Mouse (Mus musculus) brown adipose tissue, adult 24 weeks (tissue): ENCODE results near the gene Mybbp1a. TPM values are rescaled to one million over a fixed set of nuclear protein-coding genes. Genes with fewer than 3 reads are reported as not detected.
A peak's percentile ranks its signal among the peaks of the same experiment; 100 is the strongest.

Experiments used
- H3K27ac ChIP-seq: fragments of 200-500 bp; replicated peaks from 2 replicates; pipeline ENCODE4 v1.5.1; 2012; ENCODE audit warnings: low read depth, mild to moderate bottlenecking, low read length
- H3K4me1 ChIP-seq: fragments of 200-500 bp; 2 replicates; pipeline ENCODE4 v1.6.1; 2012; ENCODE audit warnings: low read length, mixed read lengths; ENCODE audit not compliant: control insufficient read depth, insufficient read depth, insufficient read length
- H3K4me3 ChIP-seq: fragments of 200-500 bp; 2 replicates; pipeline ENCODE4 v1.5.1; 2012; ENCODE audit warnings: low read depth, mild to moderate bottlenecking, low read length, moderate library complexity; ENCODE audit not compliant: insufficient read depth
- polyA plus RNA-seq: library from polyadenylated mRNA; stranded (reverse); fragments of >200 nt; gene quantifications from 2 replicates; pipeline ENCODE4 v1.2.4, GENCODE M21; 2012; ENCODE audit not compliant: missing spikeins, insufficient read depth, insufficient read length

Gene Mybbp1a
- 23.2 and 24.3 TPM in 2 replicates for polyA plus RNA-seq

DNA sequence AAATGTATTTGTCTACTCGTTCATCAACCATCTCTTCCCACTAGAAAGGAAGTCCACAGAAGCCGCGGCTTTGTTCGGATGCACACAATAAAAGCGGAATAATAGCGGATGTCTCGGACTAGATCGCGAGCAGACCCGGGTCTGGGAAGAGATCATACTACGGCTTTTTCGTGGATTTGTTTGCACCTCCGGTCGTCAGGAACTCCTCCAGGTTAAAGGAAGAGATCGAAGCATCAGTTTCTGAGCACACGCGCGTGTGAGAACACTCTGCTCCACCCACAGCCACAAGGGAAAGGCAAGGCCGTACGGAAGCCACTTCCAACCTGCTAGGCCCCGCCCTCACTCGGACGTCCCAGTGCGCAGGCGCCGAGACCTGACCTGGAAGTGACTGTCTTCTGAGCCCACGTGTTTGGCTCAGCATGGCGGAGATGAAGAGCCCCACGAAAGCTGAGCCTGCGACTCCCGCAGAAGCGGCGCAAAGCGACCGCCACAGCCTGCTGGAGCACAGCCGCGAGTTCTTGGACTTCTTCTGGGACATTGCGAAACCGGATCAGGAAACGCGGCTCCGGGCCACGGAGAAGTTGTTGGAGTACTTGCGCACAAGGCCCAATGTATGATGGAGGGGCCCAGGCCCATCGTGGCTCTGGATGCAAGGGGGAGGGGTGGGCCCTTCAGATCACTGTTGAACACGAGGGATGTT lies at the start of gene Mybbp1a:
Gene Mybbp1a, plus strand, starts transcription at position 391 of the 700 bp plus-strand sequence.
- peak within 1 kb of the TSS; percentile 79 for H3K4me3 ChIP-seq
- H3K27ac ChIP-seq, result peak within 1 kb of the TSS; percentile 81
- H3K4me1 ChIP-seq, result peaks cover 8% of the 10 kb centered on the region; the same call in 1 of the 2 replicates

GRCm38 (mm10) chr11:72393243-72393642 lies 47.9 kb upstream of the Mybbp1a start:
- Histone ChIP-seq H3K27ac (no peak overlapping the region), H3K4me3 (no peak overlapping the region), H3K4me1 (peaks cover 12% of the 10 kb centered on the region)

- Histone ChIP-seq H3K4me3 (no peak overlapping the region), H3K4me1 (peaks cover 12% of the 10 kb centered on the region), H3K27ac (peak overlapping the region; percentile 28; the same call in 1 of the 2 replicates)
These were observed 47.5 kb upstream of the Mybbp1a start for GRCm38 (mm10) chr11:72393669-72394068.

- no peak overlapping the region for H3K4me3 ChIP-seq
- peaks cover 12% of the 10 kb centered on the region for H3K4me1 ChIP-seq
- H3K27ac ChIP-seq, result no peak overlapping the region; the same call in 1 of the 2 replicates
These were observed 46.5 kb upstream of the Mybbp1a start for GRCm38 (mm10) chr11:72394694-72395093.

GRCm38 (mm10) chr11:72395652-72396051 lies 45.5 kb upstream of the Mybbp1a start:
- H3K4me3 ChIP-seq, result no peak overlapping the region
- peak overlapping the region; percentile 92; the same call in 1 of the 2 replicates for H3K27ac ChIP-seq
- H3K4me1 ChIP-seq, result peaks cover 12% of the 10 kb centered on the region

DNA sequence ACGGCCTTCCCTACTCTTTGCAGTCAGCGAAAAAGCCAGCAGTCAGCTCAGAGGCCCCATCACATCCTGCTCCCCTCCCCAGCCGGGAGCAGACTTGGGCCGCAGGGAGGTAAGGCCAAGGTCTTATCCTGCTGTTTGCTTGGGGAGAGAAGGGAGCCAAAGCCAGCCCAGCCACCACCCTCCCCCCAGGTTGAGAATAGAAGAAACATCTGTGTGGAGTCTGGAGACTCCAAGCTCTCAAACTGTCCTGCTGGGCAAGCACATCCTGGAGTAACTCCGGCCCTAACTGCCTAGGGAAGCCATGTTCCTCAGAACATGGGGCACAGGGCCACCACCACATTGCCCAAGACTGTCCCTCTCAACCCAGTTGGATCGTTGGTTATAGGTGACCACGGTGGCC lies 44.5 kb upstream of the Mybbp1a start:
- H3K27ac ChIP-seq, result peak overlapping the region; percentile 92
- H3K4me1 ChIP-seq, result peaks cover 16% of the 10 kb centered on the region
- H3K4me3 ChIP-seq, result no peak overlapping the region

GRCm38 (mm10) chr11:72397072-72397471 lies 44.1 kb upstream of the Mybbp1a start:
- H3K4me1 ChIP-seq, result peaks cover 17% of the 10 kb centered on the region
- no peak overlapping the region for H3K4me3 ChIP-seq
- peak overlapping the region; percentile 92 for H3K27ac ChIP-seq

DNA sequence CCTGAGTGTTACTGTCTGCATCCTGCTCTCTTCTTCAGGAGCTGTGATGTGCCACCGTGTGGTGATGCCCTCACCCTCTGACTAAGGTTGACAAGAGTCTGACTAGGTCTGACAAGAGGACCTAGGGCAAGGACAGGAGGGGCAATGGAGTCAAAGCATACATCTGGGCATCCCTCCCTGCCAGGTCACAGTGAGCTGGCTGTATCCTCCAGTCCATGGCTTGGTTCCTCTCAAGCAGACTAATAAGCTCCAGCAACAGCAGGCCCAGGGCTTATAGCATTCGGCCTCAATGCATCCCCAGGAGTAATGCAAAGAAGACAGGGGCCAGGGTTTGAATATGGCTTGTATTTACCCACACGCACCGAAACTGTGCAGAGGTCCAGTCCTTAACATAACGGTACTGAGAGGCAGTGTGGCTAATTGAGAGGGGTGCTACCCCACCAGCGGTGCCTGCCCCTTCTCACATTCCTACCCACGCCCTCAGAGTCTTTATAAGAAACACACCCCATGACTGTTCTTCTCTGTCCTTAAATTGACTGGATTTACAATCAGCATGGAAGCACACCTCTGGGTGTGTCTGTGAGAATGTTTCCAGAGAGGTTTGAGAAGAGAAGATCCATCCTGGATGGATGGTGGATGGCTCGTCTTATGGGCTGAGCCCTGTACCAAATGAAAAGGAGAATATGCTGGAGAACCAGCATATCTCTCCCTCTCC lies 43.2 kb upstream of the Mybbp1a start:
- 0 out of 2 replicates have a peak overlapping the region, but pooled peaks have one; percentile 6 for H3K27ac ChIP-seq
- peaks cover 18% of the 10 kb centered on the region for H3K4me1 ChIP-seq
- no peak overlapping the region for H3K4me3 ChIP-seq

- Histone ChIP-seq H3K27ac (no peak overlapping the region), H3K4me3 (no peak overlapping the region), H3K4me1 (peaks cover 22% of the 10 kb centered on the region)
These were observed 40.1 kb upstream of the Mybbp1a start for GRCm38 (mm10) chr11:72401068-72401467.

DNA sequence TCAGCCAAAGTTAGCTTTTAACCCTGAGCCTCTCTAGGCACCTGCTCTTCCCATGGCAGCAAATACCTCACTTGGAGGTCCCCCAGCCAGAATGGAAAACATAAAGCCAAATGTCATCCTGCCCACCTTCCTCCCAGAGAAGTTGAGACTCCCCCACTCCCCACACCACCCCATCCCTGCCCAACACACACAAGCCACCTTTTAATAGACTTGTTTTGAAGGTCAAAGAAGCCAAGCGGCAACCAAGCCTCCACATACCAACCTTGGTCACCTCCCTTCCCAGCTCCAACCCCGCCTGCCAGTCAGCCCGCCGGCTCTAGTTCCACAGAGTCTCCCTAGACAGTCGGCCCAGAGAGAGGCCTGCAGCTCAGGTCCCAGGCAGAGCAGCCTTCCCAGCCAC lies 39.1 kb upstream of the Mybbp1a start:
- peaks cover 17% of the 10 kb centered on the region for H3K4me1 ChIP-seq
- H3K27ac ChIP-seq, result no peak overlapping the region
- H3K4me3 ChIP-seq, result no peak overlapping the region

- Histone ChIP-seq H3K4me1 (peaks cover 12% of the 10 kb centered on the region), H3K27ac (no peak overlapping the region), H3K4me3 (no peak overlapping the region)
These were observed 38.2 kb upstream of the Mybbp1a start for GRCm38 (mm10) chr11:72402969-72403368.

DNA sequence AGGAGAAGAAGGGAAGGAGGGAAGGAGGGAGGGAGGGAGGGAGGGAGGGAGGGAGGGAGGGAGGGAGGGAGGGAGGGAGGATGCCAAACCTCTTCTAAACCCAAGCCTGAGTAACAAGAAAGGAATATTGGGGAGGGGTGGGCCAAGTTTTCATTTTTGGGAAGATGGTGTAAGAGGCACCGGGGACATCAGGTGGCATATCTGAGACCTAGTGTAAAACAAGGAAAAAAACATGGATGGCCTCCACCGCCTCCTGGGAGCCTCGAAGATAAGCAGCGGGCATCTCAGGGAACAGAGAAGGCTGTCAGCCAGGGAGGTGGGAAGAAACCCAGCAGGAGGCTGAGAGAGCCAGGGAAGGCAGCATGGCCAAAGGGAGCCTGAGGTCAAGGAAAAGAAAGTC lies 35.6 kb upstream of the Mybbp1a start:
- Histone ChIP-seq H3K4me3 (no peak overlapping the region), H3K4me1 (peaks cover 18% of the 10 kb centered on the region), H3K27ac (no peak overlapping the region)

- peak overlapping the region; percentile 46 for H3K27ac ChIP-seq
- H3K4me1 ChIP-seq, result peaks cover 17% of the 10 kb centered on the region
- no peak overlapping the region for H3K4me3 ChIP-seq
These were observed 35.0 kb upstream of the Mybbp1a start for GRCm38 (mm10) chr11:72406079-72406675.

DNA sequence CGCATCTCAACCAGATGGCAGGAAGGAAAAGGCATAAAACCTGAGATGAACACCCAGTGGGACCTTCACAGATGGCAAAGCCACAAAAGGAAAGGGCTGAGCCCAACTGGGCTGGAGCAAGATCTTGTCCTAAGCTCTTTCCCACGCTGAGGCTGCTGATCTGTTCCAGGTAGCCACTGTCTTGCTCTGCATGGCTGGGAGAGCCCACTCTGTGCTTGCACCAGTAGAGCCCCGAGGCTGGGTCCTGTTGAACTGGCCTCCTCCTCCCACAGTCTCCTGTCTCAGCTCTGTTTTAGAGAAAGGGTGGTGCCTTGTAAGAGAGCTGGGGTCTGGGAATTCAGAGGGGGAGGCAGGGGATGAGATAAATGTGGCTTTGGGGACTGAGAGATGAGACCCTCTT lies 34.1 kb upstream of the Mybbp1a start:
- H3K4me3 ChIP-seq, result no peak overlapping the region
- H3K4me1 ChIP-seq, result peaks cover 16% of the 10 kb centered on the region
- no peak overlapping the region for H3K27ac ChIP-seq

DNA sequence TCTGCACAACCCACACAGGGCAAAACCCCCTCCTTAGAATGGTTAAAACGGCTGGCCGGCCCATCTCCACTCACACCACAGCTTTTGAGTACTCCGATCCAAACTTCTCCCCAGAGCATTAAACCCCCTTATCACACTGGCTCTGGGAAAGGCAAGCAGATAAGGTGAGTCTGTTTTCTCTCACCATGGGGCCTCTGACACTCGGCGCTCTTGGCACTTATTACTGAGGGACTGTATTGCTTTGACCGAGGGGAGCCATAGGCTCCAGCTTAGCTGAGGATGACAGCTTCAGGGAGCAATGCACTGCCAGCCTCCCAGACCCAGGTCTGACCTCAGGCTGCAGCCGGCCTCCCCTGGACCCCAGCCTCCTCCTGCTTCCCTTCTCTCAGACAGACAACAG lies 33.6 kb upstream of the Mybbp1a start:
- H3K4me1 ChIP-seq, result peaks cover 14% of the 10 kb centered on the region
- H3K27ac ChIP-seq, result no peak overlapping the region
- H3K4me3 ChIP-seq, result no peak overlapping the region
